Mouse (Mus musculus) adrenal gland, postnatal 10 days (tissue): ENCODE measurements around the gene Samt3. TPM values are rescaled to one million over a fixed set of nuclear protein-coding genes. Genes with fewer than 3 reads are reported as not detected.

Experiments
- DNase-seq: peaks from one replicate; pipeline ENCODE4 v3.0.0; 2021; ENCODE audit warnings: mixed read lengths
- long read RNA-seq, 2 experiments: library from polyadenylated mRNA; stranded (forward); transcript quantifications; one replicate each; pipeline ENCODE4 v2.0.0; 2021
- total RNA-seq, 2 experiments: library from RNA; stranded (reverse); gene quantifications; 2 replicates each; pipeline ENCODE4 v1.2.3; 2021

Samt3 gene
- total RNA-seq, result not detected
- long read RNA-seq, experiment 1, result 0 reads
- long read RNA-seq, experiment 2, result 0 reads

GRCm38 (mm10) chrX:86043899-86044298, at the start of gene Samt3:
Samt3 (plus strand) TSS chrX:86044199.
- no peak for DNase-seq

- DNase-seq, result no peak
These were observed 27.4 kb upstream of the Samt3 start for GRCm38 (mm10) chrX:86016591-86016990.

DNA sequence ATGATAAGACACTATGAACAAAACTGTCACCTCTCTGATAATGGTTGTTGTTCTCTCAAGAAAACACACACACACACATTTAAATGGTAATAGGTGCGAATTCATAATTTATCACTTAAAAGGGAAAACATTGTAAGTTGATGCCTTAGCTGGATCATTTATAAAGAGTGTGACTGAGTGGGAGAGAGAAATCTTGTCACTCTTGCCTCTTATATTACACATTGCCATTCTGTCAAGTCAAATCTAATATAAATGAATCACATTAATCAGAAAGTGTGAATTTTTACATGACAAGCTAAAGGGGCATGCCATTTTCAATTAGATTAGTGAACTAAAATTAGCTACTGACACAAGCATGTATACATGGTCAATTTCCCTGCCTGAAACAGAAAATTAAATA, 44.7 kb downstream of the Samt3 start:
- DNase-seq, result no peak

Other genes with a start within 250 kb of the Samt3 start
- under 1 TPM; 0.24 TPM for gene 5430427O19Rik, start 173.8 kb upstream of the Samt3 start, total RNA-seq
- 10 to 100 TPM in 1 of 2 experiments, 1 to 10 TPM in 1; 8.5 to 17.2 TPM for gene Nr0b1, start 147.6 kb downstream of the Samt3 start, total RNA-seq